Mouse (Mus musculus) ES-Bruce4 (cell line): Measurements from ENCODE around the gene Npepl1. TPM values are rescaled to one million over a fixed set of nuclear protein-coding genes. Genes with fewer than 3 reads are reported as not detected.
A peak's percentile ranks its signal among the peaks of the same experiment; 100 is the strongest.

Experiments used
- H3K27ac ChIP-seq: 2 replicates; pipeline ENCODE4 v1.5.1; 2012; ENCODE audit warnings: low read length, inconsistent platforms; ENCODE audit not compliant: insufficient read depth
- H3K27me3 ChIP-seq: 2 replicates; pipeline ENCODE4 v1.6.1; 2012; ENCODE audit warnings: mild to moderate bottlenecking, low read length, inconsistent platforms; ENCODE audit not compliant: control insufficient read depth, poor library complexity, insufficient read depth, severe bottlenecking
- H3K36me3 ChIP-seq: 2 replicates; pipeline ENCODE4 v1.6.1; 2012; ENCODE audit warnings: inconsistent platforms, mild to moderate bottlenecking, low read length, moderate library complexity; ENCODE audit not compliant: control insufficient read depth, poor library complexity, insufficient read depth, severe bottlenecking
- H3K4me1 ChIP-seq: one replicate; pipeline ENCODE4 v1.8.1; 2011; ENCODE audit warnings: low read length; ENCODE audit not compliant: control insufficient read depth, insufficient read depth
- H3K4me3 ChIP-seq: 2 replicates; pipeline ENCODE4 v1.5.1; 2011; ENCODE audit warnings: low read depth, mild to moderate bottlenecking, low read length
- H3K9ac ChIP-seq: 2 replicates; pipeline ENCODE4 v1.6.1; 2012; ENCODE audit warnings: low read depth, mild to moderate bottlenecking, inconsistent platforms; ENCODE audit not compliant: poor library complexity, severe bottlenecking
- H3K9me3 ChIP-seq: replicated peaks from 2 replicates; pipeline ENCODE4 v1.6.1; 2012; ENCODE audit warnings: mild to moderate bottlenecking, low read length, inconsistent platforms; ENCODE audit not compliant: control insufficient read depth, poor library complexity, insufficient read depth, severe bottlenecking
- CTCF ChIP-seq: IDR thresholded peaks from one replicate; pipeline ENCODE4 v1.8.1; 2011; ENCODE audit warnings: low read depth, low read length
- EP300 ChIP-seq: IDR thresholded peaks from 2 replicates; pipeline ENCODE4 v1.6.1; 2011; ENCODE audit warnings: low read depth, low read length; ENCODE audit not compliant: insufficient read depth
- POLR2A ChIP-seq: IDR thresholded peaks from one replicate; pipeline ENCODE4 v1.8.1; 2011; ENCODE audit warnings: low read length; ENCODE audit not compliant: insufficient read depth
- polyA plus RNA-seq: library from polyadenylated mRNA; stranded (reverse); fragments of >200 nt; gene quantifications from 2 replicates; pipeline ENCODE4 v1.2.4, GENCODE M21; 2011; ENCODE audit warnings: low read depth; ENCODE audit not compliant: missing spikeins, insufficient read depth, insufficient read length

Gene Npepl1
- polyA plus RNA-seq, 1 experiment, result 28.7 TPM

DNA sequence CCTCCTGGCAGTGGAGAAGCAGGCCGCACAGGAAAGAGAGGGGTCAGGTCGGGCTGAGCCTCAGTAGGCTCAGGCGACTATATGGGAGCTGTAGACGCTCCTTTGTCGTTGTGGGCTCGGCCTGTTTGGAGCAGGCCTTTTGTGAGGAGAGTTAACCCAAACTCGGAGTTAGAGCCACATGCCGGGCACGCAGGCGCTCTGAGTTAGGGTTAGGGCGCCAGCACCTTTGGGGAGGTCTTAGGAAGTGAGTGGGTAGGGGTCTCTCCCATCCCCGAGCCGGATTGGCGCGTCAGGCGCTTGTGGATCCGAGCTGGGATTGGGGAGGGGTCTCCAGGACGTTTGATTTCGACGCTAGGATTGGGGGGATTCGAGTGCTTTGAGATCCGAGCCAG lies 33.7 kb upstream of the Npepl1 start:
- Histone ChIP-seq H3K27me3 (no peaks in the 10 kb centered on the region), H3K27ac (no peak overlapping the region), H3K36me3 (no peaks in the 10 kb centered on the region; the same call in 1 of the 2 replicates), H3K9ac (peak overlapping the region; percentile 72), H3K9me3 (no peaks in the 10 kb centered on the region), H3K4me1 (no peaks in the 10 kb centered on the region), H3K4me3 (peak overlapping the region; percentile 93)
- TF ChIP-seq EP300 (no peak), CTCF (no peak), POLR2A (no peak)

DNA sequence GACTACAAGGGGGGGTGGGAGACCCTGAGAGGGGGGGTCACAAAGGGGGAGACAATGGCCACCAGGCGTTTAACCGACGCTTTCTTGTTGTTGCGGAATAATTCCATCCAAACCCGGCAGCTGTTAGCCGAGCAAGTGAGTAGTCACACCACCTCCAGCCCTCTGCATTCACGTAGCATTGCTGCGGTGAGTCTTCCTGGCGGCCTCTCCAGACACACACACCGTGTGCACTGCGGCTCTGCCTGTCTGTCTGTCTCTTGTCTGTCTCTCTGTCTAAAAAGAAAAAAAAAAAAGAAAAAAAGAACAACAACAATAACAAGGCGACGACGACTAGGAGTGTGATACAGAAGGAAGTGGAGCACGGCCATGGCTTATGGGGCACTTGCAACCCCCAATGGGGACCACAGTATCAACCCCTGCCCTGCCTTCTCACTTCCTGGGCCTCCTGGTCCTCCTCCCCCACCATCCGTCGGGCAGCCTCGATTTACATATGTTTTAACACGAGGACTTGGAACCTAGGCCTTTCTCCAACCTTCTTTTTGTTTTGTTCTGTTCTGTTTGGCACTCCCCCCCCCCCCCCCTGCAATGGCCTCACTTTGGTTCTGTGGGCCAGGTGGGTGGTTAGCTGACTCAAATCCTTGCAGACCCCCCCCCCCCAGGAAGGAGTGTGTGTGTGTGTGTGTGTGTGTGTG lies 33.0 kb upstream of the Npepl1 start:
- no peaks in the 10 kb centered on the region; the same call in 1 of the 2 replicates for H3K36me3 ChIP-seq
- no peaks in the 10 kb centered on the region for H3K9me3 ChIP-seq
- no peaks in the 10 kb centered on the region for H3K4me1 ChIP-seq
- peak overlapping the region; percentile 23; the same call in 1 of the 2 replicates for H3K27ac ChIP-seq
- H3K9ac ChIP-seq, result peak overlapping the region; percentile 72
- no peaks in the 10 kb centered on the region for H3K27me3 ChIP-seq
- peak overlapping the region; percentile 93 for H3K4me3 ChIP-seq
- TF ChIP-seq EP300, result no peak
- no peak for TF ChIP-seq POLR2A
- no peak for TF ChIP-seq CTCF

DNA sequence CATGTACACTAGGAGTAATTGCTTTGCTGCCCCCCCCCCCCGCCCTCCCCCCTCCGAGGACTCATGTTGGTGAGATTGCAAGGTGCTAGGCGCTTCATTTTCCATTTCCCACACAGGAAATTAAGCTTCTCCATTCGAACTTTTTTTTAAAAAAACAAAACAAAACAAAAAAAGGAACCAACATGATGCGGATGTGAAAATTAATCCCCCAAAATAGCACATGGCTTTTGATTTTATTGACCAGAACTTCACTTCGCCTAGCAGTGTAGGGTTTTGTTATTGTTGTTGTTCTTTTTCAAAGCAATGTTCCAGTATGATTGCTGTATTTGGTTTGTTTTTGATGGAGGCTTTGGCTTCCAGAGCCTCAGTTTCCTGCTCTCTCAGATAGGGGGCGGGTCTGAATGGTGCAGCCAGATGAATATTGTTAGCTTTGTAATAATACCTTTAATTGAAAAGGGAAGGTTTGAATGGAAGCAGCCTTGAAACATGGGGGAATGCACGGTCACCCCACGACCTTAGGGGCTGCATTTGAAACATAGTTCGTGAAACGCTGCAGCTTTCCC lies 32.3 kb upstream of the Npepl1 start:
- H3K9ac ChIP-seq, result peak overlapping the region; percentile 72
- H3K4me1 ChIP-seq, result no peaks in the 10 kb centered on the region
- H3K27ac ChIP-seq, result no peak overlapping the region
- no peaks in the 10 kb centered on the region for H3K9me3 ChIP-seq
- peak overlapping the region; percentile 5 for H3K4me3 ChIP-seq
- TF ChIP-seq POLR2A, result no peak
- TF ChIP-seq EP300, result no peak
- TF ChIP-seq CTCF, result no peak
- no peaks in the 10 kb centered on the region for H3K27me3 ChIP-seq
- no peaks in the 10 kb centered on the region; the same call in 1 of the 2 replicates for H3K36me3 ChIP-seq

DNA sequence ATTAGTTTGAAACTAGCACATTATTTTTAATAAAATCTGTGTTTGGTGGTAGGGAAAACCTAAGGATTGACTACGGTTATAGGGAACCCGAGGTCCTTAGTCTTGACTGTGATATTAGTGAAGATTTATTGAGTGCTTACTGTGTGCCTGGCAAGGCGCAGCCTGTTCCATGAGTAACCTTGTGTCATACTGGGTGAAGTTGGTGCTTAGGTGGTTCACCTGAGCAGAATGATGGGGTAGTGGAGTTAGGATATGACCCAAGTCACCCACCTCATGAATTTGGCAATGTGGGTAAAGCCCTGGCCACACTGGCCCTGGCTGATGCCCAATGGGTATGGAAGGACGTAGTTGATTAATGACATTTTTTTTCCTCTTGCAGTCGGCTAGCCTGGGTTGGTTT lies 28.3 kb upstream of the Npepl1 start:
- Histone ChIP-seq H3K27ac (no peak overlapping the region), H3K4me1 (no peaks in the 10 kb centered on the region), H3K27me3 (no peaks in the 10 kb centered on the region), H3K36me3 (no peaks in the 10 kb centered on the region; the same call in 1 of the 2 replicates), H3K9ac (no peak overlapping the region), H3K9me3 (no peaks in the 10 kb centered on the region), H3K4me3 (no peak overlapping the region)
- TF ChIP-seq EP300 (no peak), POLR2A (no peak)

DNA sequence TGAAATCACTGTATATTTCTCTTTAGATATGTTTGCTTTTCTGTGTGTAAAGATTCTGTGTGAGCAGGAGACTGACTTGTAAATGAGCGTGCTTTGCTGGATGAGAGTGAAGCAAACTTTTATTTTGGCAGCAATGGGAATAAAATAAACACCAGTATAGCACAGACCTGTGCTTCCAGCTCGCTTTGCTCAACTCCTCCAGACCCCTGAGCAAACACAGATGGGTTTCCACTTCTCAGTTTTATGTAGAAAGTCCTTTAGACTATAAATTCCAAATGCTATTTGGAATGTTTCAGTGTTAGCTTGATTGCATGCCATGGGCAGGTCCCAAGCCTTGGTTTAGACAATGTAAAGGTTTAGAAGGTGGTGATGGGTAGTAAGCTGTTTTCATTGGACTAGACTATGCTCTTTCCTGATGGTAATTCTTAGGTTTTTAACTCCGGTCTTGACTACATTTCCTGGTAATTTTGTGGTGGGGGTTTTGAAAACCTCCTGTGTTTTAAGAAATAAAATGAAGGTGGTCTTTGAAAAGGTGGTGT lies 27.7 kb upstream of the Npepl1 start:
- Histone ChIP-seq H3K4me1 (no peaks in the 10 kb centered on the region), H3K4me3 (no peak overlapping the region), H3K9ac (no peak overlapping the region), H3K27ac (no peak overlapping the region), H3K9me3 (no peaks in the 10 kb centered on the region), H3K36me3 (no peaks in the 10 kb centered on the region; the same call in 1 of the 2 replicates), H3K27me3 (no peaks in the 10 kb centered on the region)
- TF ChIP-seq POLR2A (no peak), CTCF (no peak)

DNA sequence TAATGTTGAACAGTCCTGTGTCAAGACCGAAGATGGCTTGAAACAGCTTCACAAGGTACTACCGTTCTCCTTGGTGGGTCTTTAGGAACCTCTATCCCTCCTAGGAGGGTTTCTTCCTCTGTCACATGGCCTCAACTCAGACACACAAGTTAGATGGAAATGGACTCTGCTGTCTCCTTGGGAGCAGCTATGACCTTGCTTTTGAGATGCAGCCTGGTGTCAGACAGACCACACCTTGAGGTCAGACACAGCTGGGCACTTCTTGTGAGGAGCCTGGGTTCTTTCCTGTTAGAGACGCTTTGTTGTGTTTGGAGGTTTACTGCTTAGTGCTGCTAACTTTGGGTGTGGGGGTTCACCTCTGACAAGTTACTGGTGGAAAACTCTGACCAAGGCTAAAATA lies 15.1 kb upstream of the Npepl1 start:
- no peak overlapping the region for H3K4me3 ChIP-seq
- H3K9me3 ChIP-seq, result no peaks in the 10 kb centered on the region
- no peak overlapping the region for H3K9ac ChIP-seq
- H3K27ac ChIP-seq, result no peak overlapping the region
- peaks cover 18% of the 10 kb centered on the region for H3K36me3 ChIP-seq
- H3K4me1 ChIP-seq, result no peaks in the 10 kb centered on the region
- TF ChIP-seq EP300 (0 out of 2 replicates have a peak, but pooled peaks have one; percentile 10), CTCF (no peak), POLR2A (no peak)
- no peaks in the 10 kb centered on the region for H3K27me3 ChIP-seq
